Mouse (Mus musculus) activated CD4-positive, CD25-positive, alpha-beta regulatory T cell, adult 4 months (primary cell): ENCODE data around the gene Acsl1. TPM values are rescaled to one million over a fixed set of nuclear protein-coding genes. Genes with fewer than 3 reads are reported as not detected.

Experiments used
- ATAC-seq: one replicate; pipeline ENCODE4 v1.8.0; 2017
- polyA plus RNA-seq, 2 experiments: library from polyadenylated mRNA; unstranded; fragments of 100-300 nt; shearing (Covaris generic); gene quantifications; one replicate each; pipeline ENCODE4 v1.2.1; 2017

The Acsl1 gene
- polyA plus RNA-seq, 2 experiments from 2014 or later: 8.1 to 9.7 TPM

- no peak for ATAC-seq
These were observed 37.9 kb downstream of the Acsl1 start for GRCm38 (mm10) chr8:46508488-46509395.

GRCm38 (mm10) chr8:46509474-46509873, 38.6 kb downstream of the Acsl1 start:
- no peak for ATAC-seq

GRCm38 (mm10) chr8:46511336-46511735, 40.5 kb downstream of the Acsl1 start:
- no peak for ATAC-seq

GRCm38 (mm10) chr8:46512538-46512937, 41.7 kb downstream of the Acsl1 start:
- peak; percentile 64 for ATAC-seq

- no peak for ATAC-seq
These were observed 43.2 kb downstream of the Acsl1 start for GRCm38 (mm10) chr8:46514027-46514426.

- ATAC-seq: no peak
These were observed 49.8 kb downstream of the Acsl1 start for GRCm38 (mm10) chr8:46520667-46521066.

GRCm38 (mm10) chr8:46526098-46526497, 55.3 kb downstream of the Acsl1 start:
- no peak for ATAC-seq

GRCm38 (mm10) chr8:46526821-46527220, 56.0 kb downstream of the Acsl1 start:
- ATAC-seq: no peak

GRCm38 (mm10) chr8:46529508-46529907, 58.7 kb downstream of the Acsl1 start:
- no peak for ATAC-seq

- no peak for ATAC-seq
These were observed 59.7 kb downstream of the Acsl1 start for GRCm38 (mm10) chr8:46530541-46530940.

- ATAC-seq: no peak
These were observed 63.1 kb downstream of the Acsl1 start for GRCm38 (mm10) chr8:46533926-46534325.

GRCm38 (mm10) chr8:46539701-46540100, 68.9 kb downstream of the Acsl1 start:
- no peak for ATAC-seq

GRCm38 (mm10) chr8:46543191-46543590, 72.4 kb downstream of the Acsl1 start:
- ATAC-seq: no peak

- no peak for ATAC-seq
These were observed 72.8 kb downstream of the Acsl1 start for GRCm38 (mm10) chr8:46543662-46544061.

- ATAC-seq: no peak
These were observed 75.0 kb downstream of the Acsl1 start for GRCm38 (mm10) chr8:46545854-46546253.

GRCm38 (mm10) chr8:46546431-46547176, 75.8 kb downstream of the Acsl1 start:
- no peak for ATAC-seq

- ATAC-seq: no peak
These were observed 76.4 kb downstream of the Acsl1 start for GRCm38 (mm10) chr8:46547245-46547644.

GRCm38 (mm10) chr8:46550058-46550457, 79.2 kb downstream of the Acsl1 start:
- ATAC-seq: peak; percentile 47

- ATAC-seq: no peak
These were observed 80.2 kb downstream of the Acsl1 start for GRCm38 (mm10) chr8:46551029-46551428.

- ATAC-seq: peak; percentile 93
These were observed 81.0 kb downstream of the Acsl1 start, which contains the start of gene Cenpu for GRCm38 (mm10) chr8:46551615-46552440. Gene Cenpu (plus strand): TSS chr8:46552028.

- no peak for ATAC-seq
These were observed 81.6 kb downstream of the Acsl1 start for GRCm38 (mm10) chr8:46552441-46552765.

GRCm38 (mm10) chr8:46559428-46559827, 88.6 kb downstream of the Acsl1 start:
- ATAC-seq: no peak

- no peak for ATAC-seq
These were observed 91.5 kb downstream of the Acsl1 start for GRCm38 (mm10) chr8:46562333-46562732.
